Mouse (Mus musculus): ENCODE data around the gene Gm10073. TPM values are rescaled to one million over a fixed set of nuclear protein-coding genes. Genes with fewer than 3 reads are reported as not detected.
A peak's percentile ranks its signal among the peaks of the same experiment; 100 is the strongest.

The Gm10073 gene
- total RNA-seq, 1 experiment: 86.5 TPM

DNA sequence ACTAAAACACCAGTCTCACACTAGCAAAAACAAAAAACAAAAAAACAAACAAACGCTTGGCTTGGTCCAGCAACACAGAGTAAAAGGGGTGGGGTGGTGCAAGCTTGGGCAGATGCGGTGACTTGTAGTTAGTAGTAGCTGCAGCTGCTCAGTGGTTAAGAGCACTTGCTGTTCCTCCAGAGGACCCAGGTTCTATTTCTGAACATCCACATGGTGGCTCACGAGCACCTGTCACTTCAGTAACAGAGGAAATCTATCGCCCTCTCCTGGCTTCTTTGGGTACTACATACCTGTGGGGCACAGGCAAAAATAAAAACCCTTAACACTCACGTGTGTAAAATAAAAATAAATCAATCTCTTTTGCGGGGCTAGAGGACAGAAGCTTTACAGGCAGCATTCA, 38.8 kb downstream of the Gm10073 start:
- H3K36me3 ChIP-seq (ENCODE audit: control insufficient read depth, insufficient read depth, low read length, poor library complexity, severe bottlenecking): peaks cover 21% of the 10 kb centered on the region; the same call in 1 of the 2 replicates

DNA sequence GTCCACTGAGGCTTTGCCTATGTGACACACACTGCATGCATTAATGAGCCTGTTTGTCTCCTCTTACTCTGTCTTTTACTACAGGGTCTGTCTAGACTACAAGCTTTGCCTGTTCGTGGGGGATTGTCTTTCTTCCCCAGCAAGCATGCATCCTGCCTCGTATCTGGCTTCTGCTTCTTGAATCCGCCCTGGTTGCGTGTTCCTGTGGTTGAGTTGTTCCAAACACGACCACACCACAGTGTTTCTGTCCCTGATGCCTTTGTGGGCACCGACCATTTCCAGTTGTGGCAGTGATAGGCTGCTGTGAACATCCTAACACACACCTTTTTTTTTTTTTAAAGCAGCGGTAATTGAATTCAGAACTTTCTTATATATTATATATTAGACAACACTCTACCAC, 39.6 kb downstream of the Gm10073 start:
- DNase-seq (ENCODE audit: low read depth, low spot score): no peak
- H3K36me3 ChIP-seq (ENCODE audit: control insufficient read depth, insufficient read depth, low read length, poor library complexity, severe bottlenecking): peaks cover 16% of the 10 kb centered on the region; the same call in 1 of the 2 replicates
- no peaks in the 10 kb centered on the region for H3K9me3 ChIP-seq (ENCODE audit: control insufficient read depth, insufficient read depth, low read depth, low read length)
- no peak overlapping the region for H3K4me3 ChIP-seq (ENCODE audit: insufficient read depth in 1 of 2, low read depth in 1 of 2, low read length in 2 of 2, poor library complexity in 1 of 2, severe bottlenecking in 1 of 2)
- no peak overlapping the region for H3K27ac ChIP-seq (ENCODE audit: insufficient read depth, low read depth, low read length, poor library complexity, severe bottlenecking)
- H3K9ac ChIP-seq (ENCODE audit: insufficient read depth, low read depth, low read length, poor library complexity, severe bottlenecking): no peak overlapping the region
- in situ Hi-C loops (cut with MboI; ENCODE audit: low sequenced_read_pairs in 2 of 2, unreplicated experiment in 2 of 2): loop anchor here in 1 of 2 experiments (25.0 kb wide), 1 partner anchor 121 kb away; the partner anchor contains the start of gene Zfp90
- H3K4me1 ChIP-seq (ENCODE audit: control insufficient read depth in 2 of 2, insufficient read depth in 2 of 2, low read length in 2 of 2, poor library complexity in 1 of 2): peaks cover 0 to 4% of the 10 kb centered on the region in 2 experiments; a peak in 2 of 4 replicates
- no peak for TF ChIP-seq MAFK (IDR thresholded peaks at IDR 0.05; ENCODE audit: insufficient read depth, low read depth, low read length)
- no peak for TF ChIP-seq ZNF384 (IDR thresholded peaks at IDR 0.05; ENCODE audit: low read depth, low read length)
- no peak for TF ChIP-seq ZC3H11A (IDR thresholded peaks at IDR 0.05; ENCODE audit: borderline replicate concordance, low read depth, low read length)
- no peak for TF ChIP-seq HCFC1 (IDR thresholded peaks at IDR 0.05; ENCODE audit: borderline replicate concordance, insufficient read depth, low read length)
- TF ChIP-seq CHD2 (IDR thresholded peaks at IDR 0.05; ENCODE audit: low read depth, low read length): no peak

More for the DNA sequence above, 38.8 kb downstream of the Gm10073 start:
- no peaks in the 10 kb centered on the region for H3K9me3 ChIP-seq (ENCODE audit: control insufficient read depth, insufficient read depth, low read depth, low read length)
- peak; percentile 78 for DNase-seq (ENCODE audit: low read depth, low spot score)
- H3K4me1 ChIP-seq (ENCODE audit: control insufficient read depth in 2 of 2, insufficient read depth in 2 of 2, low read length in 2 of 2, poor library complexity in 1 of 2): peaks cover 0 to 4% of the 10 kb centered on the region in 2 experiments; a peak in 2 of 4 replicates
- in situ Hi-C loops (cut with MboI; ENCODE audit: low sequenced_read_pairs in 2 of 2, unreplicated experiment in 2 of 2): loop anchor here in 1 of 2 experiments (25.0 kb wide), 1 partner anchor 122 kb away; the partner anchor contains the start of gene Zfp90
- no peak overlapping the region for H3K9ac ChIP-seq (ENCODE audit: insufficient read depth, low read depth, low read length, poor library complexity, severe bottlenecking)
- no peak overlapping the region for H3K4me3 ChIP-seq (ENCODE audit: insufficient read depth in 1 of 2, low read depth in 1 of 2, low read length in 2 of 2, poor library complexity in 1 of 2, severe bottlenecking in 1 of 2)
- TF ChIP-seq HCFC1 (IDR thresholded peaks at IDR 0.05; ENCODE audit: borderline replicate concordance, insufficient read depth, low read length) (no peak), CHD2 (IDR thresholded peaks at IDR 0.05; ENCODE audit: low read depth, low read length) (no peak), ZNF384 (IDR thresholded peaks at IDR 0.05; ENCODE audit: low read depth, low read length) (peak; percentile 31; the same call in 1 of the 2 replicates), ZC3H11A (IDR thresholded peaks at IDR 0.05; ENCODE audit: borderline replicate concordance, low read depth, low read length) (peak; percentile 90; the same call in 1 of the 2 replicates), MAFK (IDR thresholded peaks at IDR 0.05; ENCODE audit: insufficient read depth, low read depth, low read length) (no peak)
- H3K27ac ChIP-seq (ENCODE audit: insufficient read depth, low read depth, low read length, poor library complexity, severe bottlenecking): no peak overlapping the region

- H3K36me3 ChIP-seq (ENCODE audit: control insufficient read depth, insufficient read depth, low read length, poor library complexity, severe bottlenecking): peaks cover 4% of the 10 kb centered on the region; the same call in 1 of the 2 replicates
- H3K4me1 ChIP-seq (ENCODE audit: control insufficient read depth in 2 of 2, insufficient read depth in 2 of 2, low read length in 2 of 2, poor library complexity in 1 of 2): peaks cover 0 to 12% of the 10 kb centered on the region in 2 experiments; a peak in 2 of 4 replicates
- no peak for TF ChIP-seq CHD2 (IDR thresholded peaks at IDR 0.05; ENCODE audit: low read depth, low read length)
- TF ChIP-seq ZC3H11A (IDR thresholded peaks at IDR 0.05; ENCODE audit: borderline replicate concordance, low read depth, low read length): peak; percentile 86
- in situ Hi-C loops (cut with MboI; ENCODE audit: low sequenced_read_pairs in 2 of 2, unreplicated experiment in 2 of 2): loop anchor here in 1 of 2 experiments (25.0 kb wide), 1 partner anchor 118 kb away; the partner anchor contains the start of gene Zfp90
- H3K9ac ChIP-seq (ENCODE audit: insufficient read depth, low read depth, low read length, poor library complexity, severe bottlenecking): no peak overlapping the region
- no peaks in the 10 kb centered on the region for H3K9me3 ChIP-seq (ENCODE audit: control insufficient read depth, insufficient read depth, low read depth, low read length)
- H3K27ac ChIP-seq (ENCODE audit: insufficient read depth, low read depth, low read length, poor library complexity, severe bottlenecking): no peak overlapping the region
- no peak for DNase-seq (ENCODE audit: low read depth, low spot score)
- no peak overlapping the region for H3K4me3 ChIP-seq (ENCODE audit: insufficient read depth in 1 of 2, low read depth in 1 of 2, low read length in 2 of 2, poor library complexity in 1 of 2, severe bottlenecking in 1 of 2)
Measured at GRCm38 (mm10) chr8:106530566-106530965, 42.7 kb downstream of the Gm10073 start.

GRCm38 (mm10) chr8:106529885-106530482, 43.3 kb downstream of the Gm10073 start:
- no peak overlapping the region for H3K4me3 ChIP-seq (ENCODE audit: insufficient read depth in 1 of 2, low read depth in 1 of 2, low read length in 2 of 2, poor library complexity in 1 of 2, severe bottlenecking in 1 of 2)
- no peak overlapping the region for H3K27ac ChIP-seq (ENCODE audit: insufficient read depth, low read depth, low read length, poor library complexity, severe bottlenecking)
- in situ Hi-C loops (cut with MboI; ENCODE audit: low sequenced_read_pairs in 2 of 2, unreplicated experiment in 2 of 2): loop anchor here (5.0 to 25.0 kb wide), 2 partner anchors 98 to 118 kb away; partner anchors contain the start of gene Zfp90 (in 1 of the 2)
- DNase-seq (ENCODE audit: low read depth, low spot score): no peak
- no peak overlapping the region for H3K9ac ChIP-seq (ENCODE audit: insufficient read depth, low read depth, low read length, poor library complexity, severe bottlenecking)
- TF ChIP-seq MAFK (IDR thresholded peaks at IDR 0.05; ENCODE audit: insufficient read depth, low read depth, low read length) (no peak), ZNF384 (IDR thresholded peaks at IDR 0.05; ENCODE audit: low read depth, low read length) (no peak), HCFC1 (IDR thresholded peaks at IDR 0.05; ENCODE audit: borderline replicate concordance, insufficient read depth, low read length) (no peak), CHD2 (IDR thresholded peaks at IDR 0.05; ENCODE audit: low read depth, low read length) (no peak), ZC3H11A (IDR thresholded peaks at IDR 0.05; ENCODE audit: borderline replicate concordance, low read depth, low read length) (no peak)
- no peaks in the 10 kb centered on the region for H3K9me3 ChIP-seq (ENCODE audit: control insufficient read depth, insufficient read depth, low read depth, low read length)
- H3K4me1 ChIP-seq (ENCODE audit: control insufficient read depth in 2 of 2, insufficient read depth in 2 of 2, low read length in 2 of 2, poor library complexity in 1 of 2): peaks cover 0 to 12% of the 10 kb centered on the region in 2 experiments; a peak in 2 of 4 replicates
- H3K36me3 ChIP-seq (ENCODE audit: control insufficient read depth, insufficient read depth, low read length, poor library complexity, severe bottlenecking): peaks cover 5% of the 10 kb centered on the region; the same call in 1 of the 2 replicates

All from ES-E14 (cell line).